Mouse (Mus musculus): ENCODE results near the gene Napb. TPM values are rescaled to one million over a fixed set of nuclear protein-coding genes. Genes with fewer than 3 reads are reported as not detected.

Gene Napb
- 2.8 TPM for polyA plus RNA-seq (2014; fragmentation: Illumina TruSeq; extraction: RNeasy Lipid Tissue Mini Kit (QIAGEN cat#74804); ENCODE audit: low replicate concordance)

GRCm38 (mm10) chr2:148732327-148733000, at the start of gene Napb:
Napb (minus strand) TSS chr2:148732467.

GRCm38 (mm10) chr2:148781709-148782108, 49.4 kb upstream of the Napb start, which contains the start of gene 8030411F24Rik:
8030411F24Rik (plus strand) TSS chr2:148782009.

GRCm38 (mm10) chr2:148771397-148771796, 39.1 kb upstream of the Napb start, which contains the start of gene Cst11:
Cst11 (minus strand) TSS chr2:148771497.

GRCm38 (mm10) chr2:148750058-148750457, 17.8 kb upstream of the Napb start, which contains the start of gene Cstl1:
Cstl1 (plus strand) TSS chr2:148750358.

GRCm38 (mm10) chr2:148680775-148681291, 51.4 kb downstream of the Napb start, which contains the start of gene Gzf1:
Gzf1 (plus strand) TSS chr2:148681023.

GRCm38 (mm10) chr2:148672199-148673096, 59.8 kb downstream of the Napb start, which contains the start of gene Nxt1:
Nxt1 (plus strand) TSS chr2:148672601.

Other genes starting within 250 kb of the Napb start
- 3.6 TPM for gene Nxt1, start 59.9 kb downstream of the Napb start, polyA plus RNA-seq (2014; fragmentation: Illumina TruSeq; extraction: RNeasy Lipid Tissue Mini Kit (QIAGEN cat#74804); ENCODE audit: low replicate concordance)
- gene Gzf1, start 51.4 kb downstream of the Napb start, polyA plus RNA-seq (2014; fragmentation: Illumina TruSeq; extraction: RNeasy Lipid Tissue Mini Kit (QIAGEN cat#74804); ENCODE audit: low replicate concordance), result 35.3 TPM
- not detected for gene Cstl1, start 17.9 kb upstream of the Napb start, polyA plus RNA-seq (2014; fragmentation: Illumina TruSeq; extraction: RNeasy Lipid Tissue Mini Kit (QIAGEN cat#74804); ENCODE audit: low replicate concordance)
- not detected for gene Cst11, start 39.0 kb upstream of the Napb start, polyA plus RNA-seq (2014; fragmentation: Illumina TruSeq; extraction: RNeasy Lipid Tissue Mini Kit (QIAGEN cat#74804); ENCODE audit: low replicate concordance)
- not detected for gene 8030411F24Rik, start 49.5 kb upstream of the Napb start, polyA plus RNA-seq (2014; fragmentation: Illumina TruSeq; extraction: RNeasy Lipid Tissue Mini Kit (QIAGEN cat#74804); ENCODE audit: low replicate concordance)
- not detected for gene Cst12, start 56.9 kb upstream of the Napb start, polyA plus RNA-seq (2014; fragmentation: Illumina TruSeq; extraction: RNeasy Lipid Tissue Mini Kit (QIAGEN cat#74804); ENCODE audit: low replicate concordance)
- gene Cst8, start 66.3 kb upstream of the Napb start, polyA plus RNA-seq (2014; fragmentation: Illumina TruSeq; extraction: RNeasy Lipid Tissue Mini Kit (QIAGEN cat#74804); ENCODE audit: low replicate concordance), result not detected
- not detected for gene Cst13, start 87.6 kb upstream of the Napb start, polyA plus RNA-seq (2014; fragmentation: Illumina TruSeq; extraction: RNeasy Lipid Tissue Mini Kit (QIAGEN cat#74804); ENCODE audit: low replicate concordance)
- not detected for gene Cst9, start 102.7 kb upstream of the Napb start, polyA plus RNA-seq (2014; fragmentation: Illumina TruSeq; extraction: RNeasy Lipid Tissue Mini Kit (QIAGEN cat#74804); ENCODE audit: low replicate concordance)
- not detected for gene 9230104L09Rik, start 132.6 kb upstream of the Napb start, polyA plus RNA-seq (2014; fragmentation: Illumina TruSeq; extraction: RNeasy Lipid Tissue Mini Kit (QIAGEN cat#74804); ENCODE audit: low replicate concordance)
- gene Cst3, start 143.2 kb upstream of the Napb start, polyA plus RNA-seq (2014; fragmentation: Illumina TruSeq; extraction: RNeasy Lipid Tissue Mini Kit (QIAGEN cat#74804); ENCODE audit: low replicate concordance), result 4.9 TPM

All from small intestine, adult 10 weeks (tissue).